Mouse (Mus musculus) olfactory bulb, adult 2 months (tissue): Measurements from ENCODE around the gene Adprhl1.

Experiments
- CTCF ChIP-seq: fragments of 200-500 bp; IDR thresholded peaks from 2 replicates; pipeline ENCODE4 v1.5.1; 2012; ENCODE audit warnings: low read depth, mild to moderate bottlenecking, low read length, moderate library complexity; ENCODE audit not compliant: insufficient read depth
- POLR2A ChIP-seq: fragments of 200-500 bp; IDR thresholded peaks from 2 replicates; pipeline ENCODE4 v1.6.1; 2012; ENCODE audit warnings: mild to moderate bottlenecking, low read depth, low read length, moderate library complexity; ENCODE audit not compliant: insufficient read depth

DNA sequence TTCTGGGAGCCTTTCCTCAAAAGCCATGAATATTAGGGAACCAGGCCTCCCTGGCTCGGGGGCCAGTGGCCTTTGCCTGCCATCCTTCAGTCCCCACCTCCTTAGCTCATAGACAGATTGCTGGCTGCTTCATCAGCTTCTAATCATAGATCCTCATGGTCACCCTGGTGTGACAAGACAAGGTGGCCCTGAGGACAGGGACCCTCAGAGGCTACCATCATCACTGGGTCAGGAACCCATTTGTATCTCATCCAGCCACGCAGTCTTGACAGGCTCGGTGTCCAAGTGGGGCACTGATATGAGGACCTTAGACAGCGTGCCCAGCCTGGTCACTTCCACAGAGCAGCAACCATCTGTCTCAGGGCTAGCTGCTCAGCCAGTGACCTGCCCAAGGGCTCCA lies 23.5 kb downstream of the Adprhl1 start:
- no peak for TF ChIP-seq POLR2A
- TF ChIP-seq CTCF = no peak
